15 mouse cellular contexts compared by ENCODE assay signal in the genomic region with DNA sequence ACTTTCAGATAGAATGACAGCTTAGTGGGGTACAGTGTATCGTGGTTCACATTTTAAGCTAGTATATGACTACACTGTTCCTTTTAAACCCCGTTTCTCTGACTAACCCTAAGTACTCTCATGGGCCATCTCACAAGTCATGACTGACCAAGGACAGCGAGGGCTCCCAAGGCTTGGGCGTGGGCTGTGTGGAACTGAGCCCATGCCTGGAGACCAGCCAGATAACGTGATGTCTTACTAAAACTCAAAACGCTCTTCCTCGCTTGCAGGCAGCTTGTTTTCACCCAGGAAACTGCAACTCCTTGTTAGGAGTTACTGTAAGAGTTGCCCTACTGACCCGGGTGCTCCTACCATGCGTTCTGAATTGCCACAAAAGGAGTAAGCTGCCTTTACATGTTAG. TPM values are rescaled to one million over a fixed set of nuclear protein-coding genes. Genes with fewer than 3 reads are reported as not detected.
DNase-seq lines count a peak whose midpoint lies in the region; ATAC-seq lines count a peak whose summit lies in the region.
"Had no signal": no experiment of that assay in that cellular context is flagged by ENCODE, and none has a peak within 500 bp of the region (broad histone marks: within the 10 kb centered on the region; RNA-seq: fewer than 3 reads in every experiment).

No protein-coding gene starts in this region.

- no peaks in the 10 kb centered on the region for H3K27me3 ChIP-seq in heart, embryonic 11.5 days (ENCODE audit: control insufficient read depth, insufficient read depth, low read length)
- H3K27me3 ChIP-seq: embryonic facial prominence, embryonic 12.5 days; neural tube, embryonic 12.5 days had no signal

- intact Hi-C loops in gastrocnemius, postnatal 14 days (cut with DNase I; ENCODE audit: low total_unique reads) = no loop called here
- intact Hi-C loops in left cerebral cortex, postnatal 25 days (cut with DNase I) = no loop called here

- WGBS in heart, embryonic 11.5 days (ENCODE audit: insufficient replicate concordance) = 89% methylated on average over 9 of the region's 9 CpGs

- H3K9ac ChIP-seq in heart, embryonic 11.5 days (ENCODE audit: low read depth, low read length) = no peak overlapping the region
- H3K9ac ChIP-seq: embryonic facial prominence, embryonic 12.5 days; liver, embryonic 14.5 days; neural tube, embryonic 12.5 days had no signal

- no peak overlapping the region for H3K27ac ChIP-seq in heart, embryonic 11.5 days (ENCODE audit: low read depth, low read length)
- H3K27ac ChIP-seq: embryonic facial prominence, embryonic 12.5 days; hindbrain, postnatal 0 days; kidney, postnatal 0 days; limb, embryonic 10.5 days; liver, embryonic 14.5 days; neural tube, embryonic 12.5 days had no signal

- H3K9me3 ChIP-seq in heart, embryonic 11.5 days (replicated peaks; ENCODE audit: control insufficient read depth, low read length) = no peaks in the 10 kb centered on the region
- H3K9me3 ChIP-seq: embryonic facial prominence, embryonic 12.5 days; limb, embryonic 10.5 days; neural tube, embryonic 12.5 days had no signal

- no peak overlapping the region for H3K4me2 ChIP-seq in heart, embryonic 11.5 days
- H3K4me2 ChIP-seq: embryonic facial prominence, embryonic 12.5 days; neural tube, embryonic 12.5 days had no signal

- H3K4me1 ChIP-seq in heart, embryonic 11.5 days (ENCODE audit: control insufficient read depth, insufficient read depth, low read length) = peaks cover 4% of the 10 kb centered on the region
- H3K4me1 ChIP-seq: embryonic facial prominence, embryonic 12.5 days; limb, embryonic 10.5 days; neural tube, embryonic 12.5 days had no signal

- no peak for ATAC-seq in heart, embryonic 11.5 days (replicated peaks; ENCODE audit: insufficient number of reproducible peaks, low FRiP score, low TSS enrichment)
- ATAC-seq: hindbrain, postnatal 0 days had no signal

- peak; percentile 89 for DNase-seq in heart, adult 11 months
- DNase-seq in ovary, adult 18-20 months (ENCODE audit: low spot score) = peak; percentile 73
- no peak for DNase-seq in ovary, postnatal 14 days (ENCODE audit: low spot score)
- DNase-seq in gastrocnemius, postnatal 14 days = peak; percentile 58
- peak; percentile 38 for DNase-seq in testis, postnatal 14 days (ENCODE audit: low spot score)
- no peak for DNase-seq in lung, postnatal 36 days
- DNase-seq in left cerebral cortex, postnatal 25 days (ENCODE audit: low spot score in 2 of 2) = no peak
- DNase-seq: cerebellum, postnatal 36 days had no signal

- H3K36me3 ChIP-seq in heart, embryonic 11.5 days (ENCODE audit: control insufficient read depth, insufficient read depth, low read length) = peaks cover 20% of the 10 kb centered on the region

- no peak overlapping the region for H3K4me3 ChIP-seq in heart, embryonic 11.5 days (ENCODE audit: low read depth, low read length)
- H3K4me3 ChIP-seq: embryonic facial prominence, embryonic 12.5 days; limb, embryonic 10.5 days; neural tube, embryonic 12.5 days had no signal

RNA-seq across cellular contexts. Expression of gene Grsf1, which starts 32.5 kb away (rescaled TPM):
- polyA plus RNA-seq in heart, embryonic 11.5 days (2014; fragmentation: Nextera tagmentation; extraction: Ambion mirVana) = 72.7 and 77.2 TPM in 2 replicates
- 100 to 1,000 TPM; 112 to 120 TPM for total RNA-seq in gastrocnemius, postnatal 14 days (2021)
- total RNA-seq in left cerebral cortex, postnatal 25 days (2021) = 100 to 1,000 TPM; 100 to 109 TPM

Comparison
In these comparisons a context has a peak if more than half of its experiments do, and no peak if none do; other contexts are left out.
1. DNase-seq: peak in heart, adult 11 months (single experiment), ovary, adult 18-20 months (single experiment), gastrocnemius, postnatal 14 days (single experiment) and testis, postnatal 14 days (single experiment); none in ovary, postnatal 14 days (single experiment), lung, postnatal 36 days (single experiment) and left cerebral cortex, postnatal 25 days (0 of 2).